Comparison of ENCODE assay signal across 8 mouse cellular contexts in the genomic region with DNA sequence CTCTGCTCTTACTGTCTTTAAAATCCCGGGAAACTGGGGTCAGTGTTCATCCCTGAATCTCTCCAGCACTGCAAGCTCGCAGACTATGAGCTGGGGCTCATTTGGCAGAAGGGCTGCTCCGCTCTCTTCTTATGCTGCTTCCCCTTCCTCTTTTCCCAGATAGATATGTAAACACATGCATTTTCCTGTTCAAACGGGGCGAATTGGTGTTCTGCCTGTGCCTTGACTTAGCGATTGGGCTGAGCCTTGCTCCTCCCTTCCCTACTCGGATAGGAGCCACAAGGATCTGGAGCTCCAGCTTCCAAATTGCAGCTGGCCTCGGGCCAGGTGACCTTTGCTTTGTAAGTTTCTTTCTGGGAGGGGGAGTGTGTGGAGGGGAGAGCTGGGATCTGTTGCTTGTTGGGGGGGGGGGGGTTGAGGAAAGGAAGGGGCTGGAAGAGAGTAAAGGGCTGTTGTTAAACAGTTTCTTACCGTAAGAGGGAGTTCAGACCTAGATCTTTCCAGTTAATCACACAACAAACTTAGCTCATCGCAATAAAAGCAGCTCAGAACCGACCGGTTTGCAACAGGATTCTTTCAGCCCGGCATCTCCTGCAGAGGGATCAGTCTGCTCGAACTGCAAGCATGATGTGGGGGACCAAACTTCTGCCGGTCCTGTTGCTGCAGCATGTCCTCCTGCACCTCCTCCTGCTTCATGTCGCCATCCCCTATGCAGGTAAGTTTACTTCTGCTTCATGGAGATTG. TPM values are rescaled to one million over a fixed set of nuclear protein-coding genes. Genes with fewer than 3 reads are reported as not detected.
DNase-seq lines count a peak whose midpoint lies in the region; ATAC-seq and TF ChIP-seq lines count a peak whose summit lies in the region.

Gene Hgf (plus strand): TSS at position 192 of the 744 bp plus-strand sequence.

- TF ChIP-seq CTCF in hindbrain, postnatal 0 days (IDR thresholded peaks at IDR 0.05; ENCODE audit: low read depth), result no peak

- intact Hi-C loops in gastrocnemius, postnatal 14 days (cut with DNase I; ENCODE audit: low total_unique reads), result no loop called here
- intact Hi-C loops in left cerebral cortex, postnatal 4 days (cut with DNase I), result no loop called here

- peak; percentile 68 for ATAC-seq in hindbrain, postnatal 0 days

- 9% methylated on average over 16 of the region's 16 CpGs for WGBS in hindbrain, postnatal 0 days

- H3K4me1 ChIP-seq in hindbrain, postnatal 0 days (ENCODE audit: insufficient read depth, low read length), result peaks cover 5% of the 10 kb centered on the region; the same call in 1 of the 2 replicates
- H3K4me1 ChIP-seq in megakaryocyte, embryonic 14.5 days, result peaks cover 35% of the 10 kb centered on the region

- no peak within 1 kb of the TSS for H3K9ac ChIP-seq in hindbrain, postnatal 0 days (replicated peaks; ENCODE audit: low read length)

- peak within 1 kb of the TSS; percentile 57 for H3K4me2 ChIP-seq in hindbrain, postnatal 0 days (ENCODE audit: low read depth, low read length)

- H3K9me3 ChIP-seq in hindbrain, postnatal 0 days (ENCODE audit: low read length), result no peaks in the 10 kb centered on the region
- no peaks in the 10 kb centered on the region for H3K9me3 ChIP-seq in megakaryocyte, embryonic 14.5 days

- no peaks in the 10 kb centered on the region for H3K36me3 ChIP-seq in hindbrain, postnatal 0 days (ENCODE audit: insufficient read depth, low read length)
- H3K36me3 ChIP-seq in megakaryocyte, embryonic 14.5 days (replicated peaks; ENCODE audit: low read length), result no peaks in the 10 kb centered on the region

- no peaks in the 10 kb centered on the region for H3K27me3 ChIP-seq in hindbrain, postnatal 0 days (ENCODE audit: insufficient read depth, low read length)
- no peaks in the 10 kb centered on the region for H3K27me3 ChIP-seq in megakaryocyte, embryonic 14.5 days (replicated peaks)

- no peak within 1 kb of the TSS for H3K27ac ChIP-seq in hindbrain, postnatal 0 days

- DNase-seq in adrenal gland, adult (ENCODE audit: inconsistent age in 2 of 2, low spot score in 1 of 2), result peak; percentile 16 to 70
- peak; percentile 57 for DNase-seq in embryo, embryonic 10 days (ENCODE audit: low spot score)
- peak; percentile 47 for DNase-seq in gastrocnemius, postnatal 14 days
- peak; percentile 46 for DNase-seq in hindbrain, postnatal 0 days (ENCODE audit: low spot score)
- DNase-seq in left cerebral cortex, postnatal 4 days, result peak; percentile 19
- DNase-seq in right cerebral cortex, postnatal 10 days (ENCODE audit: low spot score in 2 of 2), result peak; percentile 50 to 51
- no peak for DNase-seq in thymus, postnatal 10 days (ENCODE audit: low spot score in 2 of 2)

- peak within 1 kb of the TSS; percentile 28 for H3K4me3 ChIP-seq in hindbrain, postnatal 0 days (ENCODE audit: low read length)
- H3K4me3 ChIP-seq in megakaryocyte, embryonic 14.5 days (replicated peaks), result peak within 1 kb of the TSS; percentile 94

RNA-seq across cellular contexts. Expression of gene Hgf, which starts in this region (rescaled TPM):
- 1 to 10 TPM in 1 of 2 experiments, under 1 TPM in 1; 0.82 to 1.3 TPM for total RNA-seq in gastrocnemius, postnatal 14 days (2021)
- 1.3 and 1.5 TPM in 2 replicates for total RNA-seq in hindbrain, postnatal 0 days (2014; rRNA removed)
- 0.33 and 0.44 TPM in 2 replicates for polyA plus RNA-seq in hindbrain, postnatal 0 days (2015; fragmentation: Nextera tagmentation; extraction: Ambion mirVana)
- 1 to 10 TPM; 3.3 to 3.7 TPM for total RNA-seq in left cerebral cortex, postnatal 4 days (2021)
- 0.16 TPM in 1 of 2 replicates, not detected in the other for polyA plus RNA-seq in megakaryocyte, embryonic 14.5 days (2012; ENCODE audit: insufficient read depth, low replicate concordance)

Comparison
In these comparisons a context has a peak if more than half of its experiments do, and no peak if none do; other contexts are left out.
1. DNase-seq: peak in adrenal gland, adult (2 of 2), embryo, embryonic 10 days (single experiment), gastrocnemius, postnatal 14 days (single experiment), hindbrain, postnatal 0 days (single experiment), left cerebral cortex, postnatal 4 days (single experiment) and right cerebral cortex, postnatal 10 days (2 of 2); none in thymus, postnatal 10 days (0 of 2).